Mouse (Mus musculus): ENCODE results near the gene Cenpt.

The Cenpt gene

DNA sequence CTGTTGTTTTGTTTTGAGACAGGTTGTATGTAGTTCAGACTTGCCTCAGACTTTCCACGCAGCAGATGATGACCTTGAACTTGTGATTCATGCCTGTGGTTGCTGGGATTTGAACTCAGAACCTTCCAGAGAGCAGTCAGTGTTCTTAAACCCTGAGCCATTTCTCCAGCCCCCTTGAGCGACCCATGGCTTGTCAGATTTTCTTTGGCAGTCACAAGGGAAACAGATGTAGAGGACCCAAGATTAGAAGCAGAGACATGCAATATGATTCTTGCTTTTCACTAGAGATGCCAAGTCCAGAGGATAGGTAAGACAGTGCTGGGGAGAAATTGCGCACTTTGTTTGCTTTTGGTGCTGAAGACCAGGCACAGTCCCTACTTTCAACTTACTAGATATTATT, at the start of gene Cenpt:
Cenpt (minus strand) TSS at position 101 of the 400 bp plus-strand sequence.
- DNase-seq (ENCODE audit: low spot score in 2 of 2): no peak

DNA sequence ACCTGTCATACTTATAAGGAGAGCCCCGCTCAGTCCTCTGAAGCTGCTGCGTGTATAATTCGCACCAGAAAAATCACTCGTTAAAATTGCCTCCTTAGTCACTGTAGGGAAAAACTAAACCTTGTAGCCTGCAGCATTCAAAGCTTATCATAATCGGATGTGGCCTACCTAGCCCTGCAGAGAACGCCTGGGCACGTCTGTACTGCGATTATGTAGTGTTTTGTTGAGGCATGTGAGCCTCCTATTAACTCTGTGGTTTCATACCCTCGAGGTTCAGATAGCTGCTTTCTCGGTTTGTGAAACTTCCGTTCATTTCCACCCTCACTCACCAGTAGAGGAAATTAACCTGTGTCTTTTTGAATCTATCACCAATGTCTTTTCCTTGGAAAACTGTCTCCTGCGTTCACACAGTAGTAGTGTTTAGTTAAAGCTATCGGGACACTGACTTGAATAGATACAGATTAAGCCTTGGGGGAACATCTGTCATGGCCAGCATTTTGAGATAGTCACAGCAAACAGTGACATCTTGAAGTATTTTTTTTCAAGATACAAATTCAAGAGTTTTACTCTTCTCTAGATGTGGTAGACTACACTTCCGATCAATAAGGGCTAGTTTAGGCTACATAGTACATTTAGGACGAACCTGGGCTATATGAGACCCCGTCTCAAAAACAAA, 48.0 kb upstream of the Cenpt start:
- peak; percentile 54 to 58 for DNase-seq (ENCODE audit: low spot score in 2 of 2)

GRCm38 (mm10) chr8:105900180-105900940, 47.3 kb upstream of the Cenpt start, which contains the start of gene Pskh1:
Gene Pskh1, plus strand, starts transcription at chr8:105900441.
- DNase-seq (ENCODE audit: low spot score in 2 of 2): peak; percentile 87 to 90

GRCm38 (mm10) chr8:105897801-105898480, 44.9 kb upstream of the Cenpt start:
- DNase-seq (ENCODE audit: low spot score in 2 of 2): no peak

- no peak for DNase-seq (ENCODE audit: low spot score in 2 of 2)
Measured at GRCm38 (mm10) chr8:105893339-105893738, 40.3 kb upstream of the Cenpt start, which contains the start of gene Nrn1l. Gene Nrn1l, plus strand, starts transcription at chr8:105893567.

DNA sequence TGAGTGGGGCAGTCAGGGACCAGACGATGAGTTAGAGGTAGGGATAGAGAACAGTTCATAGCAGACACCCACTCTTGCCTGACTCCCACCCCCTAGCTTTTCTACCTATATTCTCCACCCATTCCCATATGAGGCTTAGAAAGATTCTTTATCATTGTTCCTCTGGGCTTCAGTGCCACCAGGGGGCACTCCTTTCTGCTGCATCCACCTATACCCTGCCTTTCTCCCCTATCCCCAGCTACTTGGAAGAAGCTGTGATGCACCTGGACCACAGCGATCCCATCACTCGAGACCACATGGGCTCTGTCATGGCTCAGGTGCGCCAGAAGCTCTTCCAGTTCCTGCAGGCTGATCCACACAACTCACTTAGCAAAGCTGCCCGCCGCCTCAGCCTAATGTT, 39.4 kb upstream of the Cenpt start:
- peak in 1 of 2 experiments; percentile 20 for DNase-seq (ENCODE audit: low spot score in 2 of 2)

DNA sequence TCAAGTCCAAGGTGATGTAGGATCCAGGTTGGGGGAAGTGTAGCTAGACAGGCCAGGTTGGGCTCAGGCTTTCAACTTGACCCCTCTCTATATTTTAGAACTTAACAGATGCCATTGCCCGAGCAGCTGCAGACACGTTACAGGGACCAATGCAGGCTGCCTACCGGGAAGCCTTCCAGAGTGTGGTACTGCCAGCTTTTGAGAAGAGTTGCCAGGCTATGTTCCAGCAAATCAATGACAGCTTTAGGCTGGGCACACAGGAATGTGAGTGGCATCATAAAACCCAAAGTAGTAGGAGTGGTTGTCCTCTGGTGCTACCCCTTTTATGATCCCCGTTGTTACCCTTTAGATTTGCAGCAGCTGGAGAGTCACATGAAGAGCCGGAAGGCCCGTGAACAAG, 37.8 kb upstream of the Cenpt start:
- DNase-seq (ENCODE audit: low spot score in 2 of 2): no peak

- DNase-seq (ENCODE audit: low spot score in 2 of 2): no peak
Measured at GRCm38 (mm10) chr8:105889756-105890465, 36.8 kb upstream of the Cenpt start.

GRCm38 (mm10) chr8:105880754-105881520, 27.9 kb upstream of the Cenpt start, which contains the start of gene Edc4:
Gene Edc4, plus strand, starts transcription at chr8:105880881.
- peak; percentile 83 to 87 for DNase-seq (ENCODE audit: low spot score in 2 of 2)

DNA sequence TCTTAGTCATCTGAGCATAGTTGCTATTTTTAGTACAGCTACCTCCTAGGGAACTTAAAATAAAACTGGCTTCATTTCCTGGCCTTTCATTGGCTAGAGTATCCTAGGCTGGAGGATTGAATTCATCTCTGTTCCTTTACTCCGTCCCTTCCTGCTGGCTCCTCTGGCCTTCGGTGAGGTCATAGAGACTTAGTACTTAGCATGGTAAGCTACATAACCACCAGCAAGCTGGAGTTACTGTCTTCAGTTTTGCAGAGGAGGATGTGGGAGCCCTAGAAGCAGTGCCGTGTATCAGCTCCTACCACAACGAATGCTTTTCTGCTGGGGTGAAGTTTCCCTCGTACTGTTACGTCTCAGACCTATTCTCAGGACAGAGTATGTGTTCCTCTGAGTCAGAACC, 21.2 kb upstream of the Cenpt start:
- DNase-seq (ENCODE audit: low spot score in 2 of 2): no peak

DNA sequence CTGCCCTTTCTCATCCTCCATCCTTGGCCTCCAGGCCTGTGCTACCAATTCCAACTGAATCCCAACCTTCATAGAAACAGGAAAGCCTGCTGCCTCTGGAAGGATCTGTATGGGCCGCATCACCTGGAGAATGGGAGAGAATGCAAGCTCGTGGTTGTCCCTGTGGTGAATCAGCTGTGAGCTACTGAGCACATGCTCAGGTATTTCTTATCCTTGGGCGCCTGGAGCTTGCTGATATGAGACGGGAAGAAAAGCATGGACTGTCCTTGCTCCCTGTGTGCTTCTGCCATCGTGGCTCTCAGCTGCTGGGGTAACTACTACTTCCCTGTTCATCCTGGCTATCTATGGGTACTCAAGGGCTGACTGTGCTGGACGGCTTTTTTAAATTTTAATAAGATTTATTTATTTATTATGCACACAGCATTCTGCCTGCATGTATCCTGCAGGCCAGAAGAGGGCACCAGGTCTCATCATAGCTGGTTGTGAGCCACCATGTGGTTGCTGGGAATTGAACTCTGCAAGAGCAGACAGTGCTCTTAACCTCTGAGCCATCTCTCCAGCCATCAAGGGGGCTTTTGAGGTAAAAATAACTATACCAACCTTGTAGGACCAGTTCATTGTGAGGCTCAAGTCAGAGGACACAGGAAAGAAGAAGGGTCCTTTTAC, 13.4 kb upstream of the Cenpt start:
- no peak for DNase-seq (ENCODE audit: low spot score in 2 of 2)

- no peak for DNase-seq (ENCODE audit: low spot score in 2 of 2)
Measured at GRCm38 (mm10) chr8:105861951-105862350, 8.9 kb upstream of the Cenpt start.

DNA sequence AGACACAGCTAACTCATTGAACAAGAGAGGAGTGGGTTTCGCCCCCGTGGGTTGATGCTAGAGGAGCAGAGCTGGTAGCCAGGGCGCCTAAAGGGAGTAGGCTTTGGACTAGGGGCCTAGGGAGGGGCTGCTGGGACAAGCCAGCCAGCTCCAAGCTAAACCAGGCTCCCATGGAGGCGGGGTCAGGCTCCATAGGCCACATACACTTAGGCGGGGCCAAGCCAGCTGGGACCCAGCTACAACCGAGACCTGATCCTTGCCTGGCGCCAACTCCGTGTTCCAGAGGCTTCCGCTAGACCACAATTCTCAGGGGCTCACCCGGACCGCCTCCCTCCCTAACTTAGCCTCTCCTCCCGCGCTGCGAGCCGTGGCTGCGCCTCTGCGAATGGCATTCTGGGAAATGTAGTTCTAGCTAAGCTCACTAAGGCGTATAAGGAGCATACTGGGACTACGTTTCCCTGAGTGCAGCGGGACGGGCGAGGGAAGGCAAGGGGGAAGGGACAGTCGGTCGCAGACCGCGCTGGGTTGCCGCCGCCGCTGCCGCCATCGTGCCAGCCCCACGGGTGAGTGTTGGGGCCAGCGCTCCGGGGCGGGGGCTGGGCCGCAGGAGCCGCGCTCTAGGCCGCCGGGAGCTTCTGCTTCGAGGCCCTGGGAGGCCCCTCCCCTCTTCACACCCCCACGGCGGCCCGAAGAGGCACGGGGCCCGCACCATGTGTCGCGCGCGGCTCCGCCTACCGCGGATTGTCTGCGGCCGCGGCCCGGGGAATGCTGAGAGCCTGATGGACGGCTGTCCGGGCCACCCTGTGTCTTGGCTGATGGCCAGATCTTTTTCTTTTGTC, 7.3 kb upstream of the Cenpt start, which contains the start of gene Nutf2:
Nutf2 (plus strand) TSS at position 438 of the 839 bp plus-strand sequence.
- peak; percentile 86 to 89 for DNase-seq (ENCODE audit: low spot score in 2 of 2)

GRCm38 (mm10) chr8:105859314-105859713, 6.2 kb upstream of the Cenpt start:
- no peak for DNase-seq (ENCODE audit: low spot score in 2 of 2)

GRCm38 (mm10) chr8:105858495-105858894, 5.4 kb upstream of the Cenpt start:
- no peak for DNase-seq (ENCODE audit: low spot score in 2 of 2)

DNA sequence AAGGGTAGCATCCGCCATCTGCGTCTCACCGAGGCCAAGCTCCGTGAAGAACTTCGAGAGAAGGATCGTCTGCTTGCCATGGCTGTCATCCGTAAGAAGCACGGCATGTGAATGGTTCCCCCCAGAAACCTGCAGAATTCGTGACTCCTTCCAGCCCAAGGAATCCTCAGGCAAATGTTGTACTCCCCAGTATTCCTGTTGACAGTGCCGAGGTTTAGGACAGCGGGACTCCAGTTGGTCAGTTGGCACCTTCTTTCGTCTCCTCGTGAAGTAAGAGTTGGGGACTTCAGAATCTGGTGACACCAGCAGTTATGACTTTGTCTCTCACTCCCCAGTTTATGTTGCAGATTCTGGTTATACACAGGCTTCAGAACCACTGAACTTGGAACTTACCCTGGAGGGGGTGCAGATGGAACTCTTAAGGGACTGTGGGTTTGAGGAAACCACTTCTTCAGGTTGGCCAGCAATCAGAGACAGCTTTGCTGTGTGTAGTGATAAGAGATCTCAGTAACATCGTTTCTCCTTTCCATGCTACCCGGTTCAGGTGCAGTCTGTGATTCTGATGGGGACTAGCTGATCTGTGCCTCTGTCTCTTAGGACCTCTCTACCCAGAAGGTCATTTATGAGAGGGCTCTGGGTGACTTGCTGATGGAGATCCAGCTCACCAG, 3.2 kb upstream of the Cenpt start:
- no peak for DNase-seq (ENCODE audit: low spot score in 2 of 2)

- DNase-seq (ENCODE audit: low spot score in 2 of 2): peak; percentile 14 to 22
Measured at GRCm38 (mm10) chr8:105855248-105856167, 2.4 kb upstream of the Cenpt start.
